Mouse (Mus musculus): Measurements from ENCODE around the gene Mtch1. TPM values are rescaled to one million over a fixed set of nuclear protein-coding genes. Genes with fewer than 3 reads are reported as not detected.

Mtch1 gene
- total and polyA plus RNA-seq, 3 experiments, result 143 to 233 (median 147) TPM

DNA sequence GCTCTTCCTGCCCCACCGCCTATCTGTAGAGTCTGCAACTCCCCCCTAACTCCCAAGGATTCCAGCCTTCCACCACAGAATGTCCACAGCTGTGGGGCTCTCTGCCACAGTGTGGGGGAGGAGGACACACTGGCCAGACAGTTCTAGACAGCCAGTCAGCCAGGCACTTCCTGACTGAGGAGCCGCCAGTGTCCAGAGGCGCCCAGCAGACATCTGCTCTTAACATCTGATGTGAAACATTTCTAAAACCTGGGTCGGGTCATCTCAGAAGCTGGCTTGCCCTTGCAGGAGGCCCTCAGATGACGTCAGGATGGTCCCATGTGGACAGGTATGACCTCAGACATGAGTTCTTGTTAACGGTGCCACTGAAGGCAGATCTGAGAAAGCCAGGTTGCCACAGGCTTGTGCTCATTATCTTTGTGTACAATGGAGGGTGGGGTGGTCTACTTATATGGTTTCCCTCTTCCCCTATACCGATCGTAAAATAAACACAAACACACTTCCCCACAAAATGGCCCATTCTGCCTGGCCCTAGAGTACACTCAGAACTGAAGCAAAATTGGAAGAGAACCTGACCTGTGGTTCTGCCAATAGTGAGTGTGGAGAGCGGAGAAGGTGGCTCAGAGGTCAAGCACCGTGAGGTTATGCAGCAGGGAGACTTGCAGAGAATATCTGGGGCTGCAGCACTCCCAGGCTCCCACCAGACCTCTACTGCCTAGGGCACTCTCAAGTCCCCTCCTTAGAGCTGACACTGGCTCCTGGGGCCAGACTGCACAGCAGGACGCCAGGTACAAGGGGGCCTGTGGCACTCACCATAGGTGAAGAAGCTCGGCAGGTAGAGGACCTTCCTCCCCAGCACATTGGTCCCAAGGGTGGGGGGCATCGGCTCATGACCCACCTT lies 5.5 kb downstream of the Mtch1 start:
- Histone ChIP-seq H3K4me1 (ENCODE audit: control insufficient read depth in 1 of 2, insufficient read depth in 2 of 2, low read length in 2 of 2) (peaks cover 2 to 18% of the 10 kb centered on the region in 2 experiments; a peak in 3 of 4 replicates), H3K27ac (ENCODE audit: control insufficient read depth, low read depth, low read length) (no peak overlapping the region), H3K79me2 (ENCODE audit: control insufficient read depth, insufficient read depth, low read length, poor library complexity) (peaks cover 14% of the 10 kb centered on the region), H3K36me3 (ENCODE audit: control insufficient read depth in 1 of 2, insufficient read depth in 2 of 2, low read length in 2 of 2) (peaks cover 0 to 9% of the 10 kb centered on the region in 2 experiments; a peak in 2 of 4 replicates), H3K9ac (ENCODE audit: control insufficient read depth, low read depth, low read length, poor library complexity, severe bottlenecking) (no peak overlapping the region), H3K4me3 (ENCODE audit: control insufficient read depth in 1 of 2, insufficient read depth in 1 of 2, low read depth in 2 of 2, low read length in 2 of 2) (no peak overlapping the region), H3K27me3 (ENCODE audit: control insufficient read depth in 1 of 2, insufficient read depth in 2 of 2, low read length in 2 of 2) (no peaks in the 10 kb centered on the region), H3K9me3 (replicated peaks; ENCODE audit: insufficient read depth, low read length) (no peaks in the 10 kb centered on the region)
- no peak for TF ChIP-seq MXI1 (IDR thresholded peaks at IDR 0.05; ENCODE audit: low read depth, low read length)
- TF ChIP-seq UBTF (IDR thresholded peaks at IDR 0.05; ENCODE audit: borderline replicate concordance, insufficient read depth, low read depth, low read length), result no peak
- TF ChIP-seq POLR2AphosphoS2 (IDR thresholded peaks at IDR 0.05; ENCODE audit: low read length), result peak; percentile 18; the same call in 1 of the 2 replicates
- no peak for TF ChIP-seq RAD21 (IDR thresholded peaks at IDR 0.05; ENCODE audit: low read depth, low read length)
- TF ChIP-seq RCOR1 (IDR thresholded peaks at IDR 0.05; ENCODE audit: low read depth, low read length), result no peak
- no peak for TF ChIP-seq USF1 (IDR thresholded peaks at IDR 0.05; ENCODE audit: low read depth, low read length)
- no peak for TF ChIP-seq EP300 (IDR thresholded peaks at IDR 0.05; ENCODE audit: low read depth in 1 of 2, low read length in 2 of 2)
- DNase-seq (ENCODE audit: low read depth, low spot score), result no peak

- no peak overlapping the region for H3K27ac ChIP-seq (ENCODE audit: control insufficient read depth, low read depth, low read length)
- H3K9ac ChIP-seq (ENCODE audit: control insufficient read depth, low read depth, low read length, poor library complexity, severe bottlenecking), result no peak overlapping the region
- no peak for TF ChIP-seq MYC (IDR thresholded peaks at IDR 0.05; ENCODE audit: low read depth, low read length)
- H3K79me2 ChIP-seq (ENCODE audit: control insufficient read depth, insufficient read depth, low read length, poor library complexity), result peaks cover 7% of the 10 kb centered on the region
- no peaks in the 10 kb centered on the region for H3K9me3 ChIP-seq (replicated peaks; ENCODE audit: insufficient read depth, low read length)
- peaks cover 2 to 14% of the 10 kb centered on the region in 2 experiments; a peak in 3 of 4 replicates for H3K4me1 ChIP-seq (ENCODE audit: control insufficient read depth in 1 of 2, insufficient read depth in 2 of 2, low read length in 2 of 2)
- H3K27me3 ChIP-seq (ENCODE audit: control insufficient read depth in 1 of 2, insufficient read depth in 2 of 2, low read length in 2 of 2), result no peaks in the 10 kb centered on the region
- peaks cover 0 to 8% of the 10 kb centered on the region in 2 experiments; a peak in 2 of 4 replicates for H3K36me3 ChIP-seq (ENCODE audit: control insufficient read depth in 1 of 2, insufficient read depth in 2 of 2, low read length in 2 of 2)
- H3K4me3 ChIP-seq (ENCODE audit: control insufficient read depth in 1 of 2, insufficient read depth in 1 of 2, low read depth in 2 of 2, low read length in 2 of 2), result no peak overlapping the region
- DNase-seq (ENCODE audit: low read depth, low spot score), result no peak
Measured at GRCm38 (mm10) chr17:29341591-29342003, 6.1 kb downstream of the Mtch1 start.

- Histone ChIP-seq H3K27me3 (ENCODE audit: control insufficient read depth in 1 of 2, insufficient read depth in 2 of 2, low read length in 2 of 2) (no peaks in the 10 kb centered on the region), H3K9ac (ENCODE audit: control insufficient read depth, low read depth, low read length, poor library complexity, severe bottlenecking) (no peak overlapping the region), H3K9me3 (replicated peaks; ENCODE audit: insufficient read depth, low read length) (no peaks in the 10 kb centered on the region), H3K4me1 (ENCODE audit: control insufficient read depth in 1 of 2, insufficient read depth in 2 of 2, low read length in 2 of 2) (peaks cover 0 to 4% of the 10 kb centered on the region in 2 experiments; a peak in 1 of 4 replicates), H3K36me3 (ENCODE audit: control insufficient read depth in 1 of 2, insufficient read depth in 2 of 2, low read length in 2 of 2) (no peaks in the 10 kb centered on the region), H3K27ac (ENCODE audit: control insufficient read depth, low read depth, low read length) (no peak overlapping the region), H3K4me3 (ENCODE audit: control insufficient read depth in 1 of 2, insufficient read depth in 1 of 2, low read depth in 2 of 2, low read length in 2 of 2) (no peak overlapping the region), H3K79me2 (ENCODE audit: control insufficient read depth, insufficient read depth, low read length, poor library complexity) (peaks cover under 1% of the 10 kb centered on the region; the same call in 1 of the 2 replicates)
- no peak for TF ChIP-seq NRF1 (IDR thresholded peaks at IDR 0.05; ENCODE audit: insufficient read depth, low read depth, low read length, poor library complexity, severe bottlenecking)
- TF ChIP-seq MXI1 (IDR thresholded peaks at IDR 0.05; ENCODE audit: low read depth, low read length), result no peak
- TF ChIP-seq USF2 (IDR thresholded peaks at IDR 0.05; ENCODE audit: borderline replicate concordance in 1 of 2, insufficient read depth in 1 of 2, low read depth in 1 of 2, low read length in 2 of 2), result no peak
- DNase-seq (ENCODE audit: low read depth, low spot score), result no peak
Measured at GRCm38 (mm10) chr17:29340406-29341261, 7.1 kb downstream of the Mtch1 start.
